Mouse (Mus musculus) midbrain, embryonic 15.5 days (tissue): ENCODE measurements around the gene Pign. TPM values are rescaled to one million over a fixed set of nuclear protein-coding genes. Genes with fewer than 3 reads are reported as not detected.

Experiments used
- ATAC-seq: fragments of 200-750 bp; cut with Nextera tagmentation; replicated peaks from 2 replicates; pipeline ENCODE4 v1.8.0; 2017; ENCODE audit warnings: moderate TSS enrichment
- H3K27ac ChIP-seq: fragments of 300-500 bp; sonication (generic); 2 replicates; pipeline ENCODE4 v1.5.1; 2015; ENCODE audit warnings: mild to moderate bottlenecking, inconsistent platforms
- H3K27me3 ChIP-seq: fragments of 300-500 bp; sonication (generic); replicated peaks from 2 replicates; pipeline ENCODE4 v1.6.1; 2015; ENCODE audit warnings: inconsistent platforms
- H3K36me3 ChIP-seq: fragments of 300-500 bp; sonication (generic); replicated peaks from 2 replicates; pipeline ENCODE4 v1.6.1; 2015; ENCODE audit warnings: inconsistent platforms
- H3K4me1 ChIP-seq: fragments of 300-500 bp; sonication (generic); 2 replicates; pipeline ENCODE4 v1.6.1; 2015; ENCODE audit warnings: inconsistent platforms
- H3K4me2 ChIP-seq: fragments of 300-500 bp; sonication (generic); 2 replicates; pipeline ENCODE4 v1.6.1; 2015; ENCODE audit warnings: inconsistent platforms, mild to moderate bottlenecking, moderate library complexity
- H3K4me3 ChIP-seq: fragments of 300-500 bp; sonication (generic); 2 replicates; pipeline ENCODE4 v1.5.1; 2015; ENCODE audit warnings: mild to moderate bottlenecking, inconsistent platforms
- H3K9ac ChIP-seq: fragments of 300-500 bp; sonication (generic); 2 replicates; pipeline ENCODE4 v1.6.1; 2015; ENCODE audit warnings: mild to moderate bottlenecking, inconsistent platforms
- H3K9me3 ChIP-seq: fragments of 300-500 bp; sonication (generic); 2 replicates; pipeline ENCODE4 v1.6.1; 2016; ENCODE audit warnings: inconsistent platforms
- WGBS: fragments of 180-500 bp; shearing (Covaris S2); methylation state at CpG from one replicate; pipeline ENCODE4 v1.1.7; 2015; ENCODE audit warnings: mixed read lengths; 5-methylcytosine and 5-hydroxymethylcytosine counted together
- polyA plus RNA-seq: library from polyadenylated mRNA; unstranded; fragments of >200 nt; fragmentation: Nextera tagmentation; extraction: Ambion mirVana; gene quantifications from 2 replicates; pipeline ENCODE4 v1.2.1, GENCODE M21; 2015

Pign gene
- polyA plus RNA-seq, 1 experiment from 2014 or later = 11.0 TPM

DNA sequence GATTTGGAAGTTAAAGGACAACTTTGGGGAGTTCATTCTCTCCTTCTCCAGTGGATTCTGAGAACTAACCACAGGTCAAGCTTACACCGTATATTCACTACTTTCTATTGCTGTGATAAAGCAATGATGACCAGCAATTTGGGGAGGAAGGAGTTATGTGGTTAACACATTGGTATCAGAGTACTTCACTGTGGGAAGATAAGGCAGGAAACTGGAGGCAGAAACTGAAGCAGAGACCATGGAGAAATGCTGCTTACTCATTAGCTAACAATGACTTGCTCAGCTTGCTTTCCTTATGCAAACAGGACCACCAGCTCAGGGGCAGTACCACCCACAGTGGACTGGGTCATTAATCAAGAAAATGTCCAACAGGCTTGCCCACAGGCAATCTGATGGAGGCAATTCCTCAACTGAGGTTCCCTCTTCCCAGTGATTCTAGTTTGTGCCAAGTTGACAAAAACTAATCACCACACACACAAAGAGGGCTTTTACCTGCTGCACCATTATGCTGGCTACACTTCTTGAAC lies 108.2 kb downstream of the Pign start:
- no peak for ATAC-seq
- no peaks in the 10 kb centered on the region for H3K4me1 ChIP-seq
- H3K27me3 ChIP-seq = no peaks in the 10 kb centered on the region
- H3K4me2 ChIP-seq = no peak overlapping the region
- no peak overlapping the region for H3K9ac ChIP-seq
- H3K4me3 ChIP-seq = no peak overlapping the region
- H3K9me3 ChIP-seq = no peaks in the 10 kb centered on the region
- no peak overlapping the region for H3K27ac ChIP-seq
- H3K36me3 ChIP-seq = no peaks in the 10 kb centered on the region
- WGBS = 92% methylated on average over 1 of the region's 1 CpGs

DNA sequence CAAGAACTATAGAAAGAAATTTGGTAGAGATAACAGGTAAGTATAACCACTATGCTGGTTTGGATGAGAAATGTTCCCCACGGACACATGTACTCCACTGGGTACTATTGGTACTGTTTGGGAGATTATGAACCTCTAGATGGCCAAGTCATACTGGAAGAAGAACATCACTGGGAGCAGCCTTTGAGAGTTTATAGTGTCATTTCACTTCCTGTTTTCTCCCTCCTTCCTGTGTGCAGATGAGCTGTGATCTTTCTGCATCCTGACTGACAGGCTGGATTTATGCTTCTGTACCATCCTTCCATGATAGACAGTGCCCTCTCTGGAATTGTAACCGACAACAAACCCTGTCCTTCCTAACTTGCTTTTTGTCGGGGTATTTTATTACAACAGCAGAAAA lies 110.3 kb downstream of the Pign start:
- H3K4me2 ChIP-seq = no peak overlapping the region
- H3K9ac ChIP-seq = no peak overlapping the region
- H3K36me3 ChIP-seq = no peaks in the 10 kb centered on the region
- no peaks in the 10 kb centered on the region for H3K9me3 ChIP-seq
- H3K27me3 ChIP-seq = no peaks in the 10 kb centered on the region
- H3K4me3 ChIP-seq = no peak overlapping the region
- H3K4me1 ChIP-seq = no peaks in the 10 kb centered on the region
- ATAC-seq = no peak
- WGBS = 93% methylated on average over 3 of the region's 3 CpGs
- H3K27ac ChIP-seq = no peak overlapping the region

- H3K9me3 ChIP-seq = no peaks in the 10 kb centered on the region
- ATAC-seq = no peak
- no peak overlapping the region for H3K4me3 ChIP-seq
- H3K9ac ChIP-seq = no peak overlapping the region
- H3K36me3 ChIP-seq = no peaks in the 10 kb centered on the region
- no peak overlapping the region for H3K4me2 ChIP-seq
- no peaks in the 10 kb centered on the region for H3K4me1 ChIP-seq
- no peaks in the 10 kb centered on the region for H3K27me3 ChIP-seq
- no peak overlapping the region for H3K27ac ChIP-seq
Observed at GRCm38 (mm10) chr1:105550163-105550562, 113.3 kb downstream of the Pign start.

DNA sequence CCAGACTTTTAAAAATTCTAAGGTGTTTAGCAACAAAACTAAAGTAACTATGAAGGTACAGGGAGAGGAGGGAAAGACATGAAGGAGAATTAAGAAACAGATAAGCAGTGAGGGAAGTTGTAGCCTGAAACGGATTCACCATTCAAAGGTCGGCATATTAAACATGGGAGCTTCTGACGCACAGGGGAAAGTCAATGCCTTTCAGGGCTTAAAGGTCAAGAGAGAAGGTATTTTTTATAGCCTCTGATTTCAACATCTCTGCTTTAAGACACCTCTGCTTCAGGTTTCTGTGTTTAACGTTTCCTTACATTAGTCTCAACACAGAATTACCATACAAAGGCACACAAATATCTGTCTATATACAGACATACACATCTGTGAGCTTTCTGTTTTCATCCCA lies 113.8 kb downstream of the Pign start:
- WGBS = 85% methylated on average over 4 of the region's 4 CpGs
- no peaks in the 10 kb centered on the region for H3K9me3 ChIP-seq
- no peak overlapping the region for H3K4me3 ChIP-seq
- H3K9ac ChIP-seq = no peak overlapping the region
- no peak overlapping the region for H3K27ac ChIP-seq
- no peak for ATAC-seq
- no peak overlapping the region for H3K4me2 ChIP-seq
- no peaks in the 10 kb centered on the region for H3K27me3 ChIP-seq
- H3K4me1 ChIP-seq = no peaks in the 10 kb centered on the region
- H3K36me3 ChIP-seq = no peaks in the 10 kb centered on the region

GRCm38 (mm10) chr1:105543051-105543450 lies 120.4 kb downstream of the Pign start:
- Histone ChIP-seq H3K36me3 (peaks cover 7% of the 10 kb centered on the region; the same call in 1 of the 2 replicates), H3K27me3 (no peaks in the 10 kb centered on the region), H3K27ac (no peak overlapping the region), H3K4me1 (no peaks in the 10 kb centered on the region), H3K9me3 (no peaks in the 10 kb centered on the region), H3K9ac (no peak overlapping the region), H3K4me3 (no peak overlapping the region), H3K4me2 (no peak overlapping the region)
- 100% methylated on average over 1 of the region's 1 CpGs for WGBS
- ATAC-seq = no peak

DNA sequence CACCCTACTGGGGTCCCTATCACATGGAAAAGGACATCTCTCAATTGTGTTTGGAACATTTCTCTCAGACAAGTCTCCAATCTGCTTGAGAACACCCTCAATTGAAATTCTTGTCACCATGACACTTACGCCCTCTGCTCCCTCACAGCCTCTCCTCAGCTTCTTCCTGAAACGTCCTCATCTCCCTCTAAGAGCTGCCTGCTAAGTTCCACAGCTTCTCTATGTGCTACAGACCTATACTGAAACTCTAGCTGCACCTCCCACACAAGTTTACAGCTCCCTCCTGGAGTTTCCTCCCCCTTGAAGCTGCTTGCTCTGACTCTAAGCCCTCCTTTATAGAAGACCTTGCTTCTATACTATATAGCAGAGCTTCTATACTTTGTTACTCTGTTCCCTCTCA lies 139.7 kb downstream of the Pign start:
- Histone ChIP-seq H3K4me1 (no peaks in the 10 kb centered on the region), H3K27me3 (no peaks in the 10 kb centered on the region), H3K4me3 (no peak overlapping the region), H3K36me3 (no peaks in the 10 kb centered on the region), H3K4me2 (no peak overlapping the region), H3K27ac (no peak overlapping the region), H3K9me3 (no peaks in the 10 kb centered on the region), H3K9ac (no peak overlapping the region)
- no peak for ATAC-seq
- WGBS = 56% methylated on average over 2 of the region's 2 CpGs

DNA sequence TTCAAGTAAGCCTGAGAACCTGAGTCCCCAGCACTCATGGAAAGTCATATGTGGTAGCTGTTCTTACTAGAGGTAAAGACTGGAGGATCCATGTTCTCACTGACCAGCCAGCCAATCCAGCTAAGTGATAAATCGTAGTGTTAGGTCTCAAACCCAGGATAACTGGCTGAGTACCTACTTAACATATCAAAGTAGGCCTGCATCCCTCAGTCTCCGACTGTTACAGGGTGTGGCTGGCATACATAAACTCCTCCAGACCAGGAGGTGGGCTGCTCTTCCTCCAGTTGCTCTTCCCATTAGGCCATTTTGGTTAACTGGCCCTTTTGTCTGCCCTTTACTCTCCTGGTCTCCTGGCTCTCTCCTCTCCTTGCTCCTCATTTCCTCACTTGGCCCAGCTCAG lies 141.2 kb downstream of the Pign start:
- Histone ChIP-seq H3K27me3 (no peaks in the 10 kb centered on the region), H3K27ac (no peak overlapping the region)
- 75% methylated on average over 2 of the region's 2 CpGs for WGBS

DNA sequence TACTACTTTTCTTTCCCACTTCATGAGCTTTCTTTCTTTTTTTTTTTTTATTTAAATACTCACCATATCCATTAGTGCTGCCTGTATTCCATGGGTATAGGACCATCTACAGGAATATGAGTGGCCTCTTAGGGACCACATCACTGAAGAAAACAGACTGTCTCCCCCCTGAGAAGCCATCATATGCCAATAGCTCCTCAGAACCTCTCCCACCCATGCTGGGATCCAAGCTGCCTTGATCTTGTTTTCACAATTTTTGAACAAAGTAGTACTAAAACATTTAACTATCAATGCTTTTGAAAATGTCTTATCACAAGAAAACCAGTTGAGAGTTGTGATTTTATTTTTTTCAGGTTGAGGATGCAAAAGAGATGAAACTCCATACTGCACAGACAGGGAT lies 145.4 kb downstream of the Pign start:
- Histone ChIP-seq H3K27me3 (no peaks in the 10 kb centered on the region), H3K4me2 (no peak overlapping the region), H3K9me3 (no peaks in the 10 kb centered on the region), H3K4me3 (no peak overlapping the region), H3K9ac (no peak overlapping the region), H3K27ac (no peak overlapping the region), H3K36me3 (no peaks in the 10 kb centered on the region), H3K4me1 (no peaks in the 10 kb centered on the region)
- ATAC-seq = no peak

More for the DNA sequence above, 141.2 kb downstream of the Pign start:
- Histone ChIP-seq H3K9ac (no peak overlapping the region), H3K4me2 (no peak overlapping the region), H3K4me1 (no peaks in the 10 kb centered on the region), H3K4me3 (no peak overlapping the region), H3K9me3 (no peaks in the 10 kb centered on the region), H3K36me3 (no peaks in the 10 kb centered on the region)
- ATAC-seq = no peak

GRCm38 (mm10) chr1:105507116-105507515 lies 156.4 kb downstream of the Pign start:
- Histone ChIP-seq H3K27me3 (no peaks in the 10 kb centered on the region), H3K4me2 (no peak overlapping the region), H3K4me1 (no peaks in the 10 kb centered on the region), H3K36me3 (no peaks in the 10 kb centered on the region), H3K4me3 (no peak overlapping the region), H3K27ac (no peak overlapping the region), H3K9ac (no peak overlapping the region), H3K9me3 (no peaks in the 10 kb centered on the region)
- ATAC-seq = no peak
- 96% methylated on average over 1 of the region's 1 CpGs for WGBS

DNA sequence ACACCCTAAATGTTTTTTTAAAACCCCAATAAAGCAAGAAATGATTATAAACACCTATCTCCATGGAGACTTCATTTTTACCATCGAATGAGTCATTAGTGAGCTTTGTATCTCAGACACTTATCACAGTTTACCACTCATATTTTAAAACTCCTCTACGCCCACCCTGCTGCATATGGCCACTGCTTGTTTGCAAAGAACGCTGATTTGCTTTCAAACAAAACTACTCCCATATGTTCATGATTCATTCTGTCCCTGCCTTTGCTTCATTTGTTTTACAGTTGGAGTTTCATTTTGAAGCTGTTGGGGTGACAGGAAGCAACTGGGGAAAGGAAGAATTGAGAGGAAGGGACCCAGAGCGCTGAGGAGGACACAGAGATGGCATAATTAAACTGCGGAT lies 170.9 kb downstream of the Pign start:
- ATAC-seq = no peak
- 83% methylated on average over 5 of the region's 5 CpGs for WGBS
- Histone ChIP-seq H3K36me3 (no peaks in the 10 kb centered on the region), H3K4me2 (no peak overlapping the region), H3K4me1 (no peaks in the 10 kb centered on the region), H3K9ac (no peak overlapping the region), H3K27me3 (no peaks in the 10 kb centered on the region), H3K9me3 (no peaks in the 10 kb centered on the region), H3K4me3 (no peak overlapping the region), H3K27ac (no peak overlapping the region)

- no peak overlapping the region for H3K27ac ChIP-seq
- no peaks in the 10 kb centered on the region for H3K9me3 ChIP-seq
- no peaks in the 10 kb centered on the region for H3K27me3 ChIP-seq
- WGBS = 79% methylated on average over 3 of the region's 3 CpGs
- no peak overlapping the region for H3K4me3 ChIP-seq
- no peaks in the 10 kb centered on the region for H3K4me1 ChIP-seq
- no peaks in the 10 kb centered on the region for H3K36me3 ChIP-seq
- H3K4me2 ChIP-seq = no peak overlapping the region
- no peak overlapping the region for H3K9ac ChIP-seq
- ATAC-seq = no peak
Observed at GRCm38 (mm10) chr1:105489456-105489855, 174.0 kb downstream of the Pign start.

- no peak overlapping the region for H3K9ac ChIP-seq
- no peaks in the 10 kb centered on the region for H3K4me1 ChIP-seq
- H3K36me3 ChIP-seq = no peaks in the 10 kb centered on the region
- 62% methylated on average over 4 of the region's 4 CpGs for WGBS
- H3K9me3 ChIP-seq = no peaks in the 10 kb centered on the region
- H3K27ac ChIP-seq = no peak overlapping the region
- no peak overlapping the region for H3K4me2 ChIP-seq
- ATAC-seq = no peak
- no peaks in the 10 kb centered on the region for H3K27me3 ChIP-seq
- no peak overlapping the region for H3K4me3 ChIP-seq
Observed at GRCm38 (mm10) chr1:105487037-105487436, 176.4 kb downstream of the Pign start.
